Mouse (Mus musculus) embryonic facial prominence, embryonic 14.5 days (tissue): ENCODE data around the gene Ndufaf7. TPM values are rescaled to one million over a fixed set of nuclear protein-coding genes. Genes with fewer than 3 reads are reported as not detected.

Experiments
- ATAC-seq: fragments of 200-750 bp; cut with Nextera tagmentation; 2 replicates; pipeline ENCODE4 v1.8.0; 2017; ENCODE audit warnings: low read depth, moderate number of reproducible peaks, moderate TSS enrichment
- DNase-seq: peaks from one replicate; pipeline ENCODE4 v3.0.0-alpha.2; 2015; ENCODE audit warnings: low spot score
- H3K27ac ChIP-seq: fragments of 300-500 bp; sonication (generic); replicated peaks from 2 replicates; pipeline ENCODE4 v1.5.1; 2014; ENCODE audit warnings: low read depth, mild to moderate bottlenecking, low read length, moderate library complexity
- H3K27me3 ChIP-seq: fragments of 300-500 bp; sonication (generic); replicated peaks from 2 replicates; pipeline ENCODE4 v1.6.1; 2014; ENCODE audit warnings: low read length; ENCODE audit not compliant: control insufficient read depth, insufficient read depth
- H3K36me3 ChIP-seq: fragments of 300-500 bp; sonication (generic); 2 replicates; pipeline ENCODE4 v1.6.1; 2014; ENCODE audit warnings: low read length, mixed read lengths; ENCODE audit not compliant: control insufficient read depth, insufficient read depth
- H3K4me1 ChIP-seq: fragments of 300-500 bp; sonication (generic); 2 replicates; pipeline ENCODE4 v1.6.1; 2014; ENCODE audit warnings: antibody characterized with exemption, low read length; ENCODE audit not compliant: control insufficient read depth, insufficient read depth
- H3K4me2 ChIP-seq: fragments of 300-500 bp; sonication (generic); 2 replicates; pipeline ENCODE4 v1.6.1; 2014; ENCODE audit warnings: low read depth, mild to moderate bottlenecking, low read length, moderate library complexity, mixed read lengths
- H3K4me3 ChIP-seq: fragments of 300-500 bp; sonication (generic); 2 replicates; pipeline ENCODE4 v1.5.1; 2014; ENCODE audit warnings: low read depth, mild to moderate bottlenecking, low read length
- H3K9ac ChIP-seq: fragments of 300-500 bp; sonication (generic); 2 replicates; pipeline ENCODE4 v1.6.1; 2014; ENCODE audit warnings: low read depth, mild to moderate bottlenecking, low read length, moderate library complexity, mixed read lengths
- H3K9me3 ChIP-seq: fragments of 300-500 bp; sonication (generic); 2 replicates; pipeline ENCODE4 v1.6.1; 2016; ENCODE audit warnings: low read length; ENCODE audit not compliant: control insufficient read depth
- WGBS: fragments of 180-500 bp; shearing (Covaris S2); extraction: QIAGEN DNeasy Blood & Tissue Kit; methylation state at CpG from one replicate; pipeline ENCODE4 v1.1.7; 2014; 5-methylcytosine and 5-hydroxymethylcytosine counted together
- polyA plus RNA-seq: library from polyadenylated mRNA; unstranded; fragments of >200 nt; fragmentation: Nextera tagmentation; extraction: Ambion mirVana; gene quantifications from 2 replicates; pipeline ENCODE4 v1.2.1, GENCODE M21; 2014

The Ndufaf7 gene
- polyA plus RNA-seq, 1 experiment from 2014 or later = 49.0 TPM

DNA sequence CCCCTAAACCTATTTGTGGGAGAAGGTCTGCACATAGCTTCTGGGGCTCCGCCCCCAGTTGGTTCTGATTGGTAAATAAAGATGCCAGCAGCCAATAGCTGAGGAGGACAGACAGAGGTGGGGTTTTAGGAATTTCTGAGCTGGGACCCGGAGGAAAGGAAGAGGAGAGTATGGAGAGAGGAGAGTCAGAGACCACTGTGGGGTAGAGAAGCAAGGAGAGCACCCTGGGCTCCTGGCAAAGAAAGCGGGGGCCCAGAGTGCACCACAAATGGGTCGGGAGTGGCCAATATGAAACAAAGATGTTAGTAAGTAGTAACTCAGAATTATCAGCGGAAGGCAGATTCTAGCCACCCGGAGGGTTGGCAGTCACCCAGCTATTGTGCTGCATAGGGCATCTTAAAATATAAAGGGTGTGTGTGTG, 24.1 kb upstream of the Ndufaf7 start:
- peak; percentile 71 for DNase-seq

DNA sequence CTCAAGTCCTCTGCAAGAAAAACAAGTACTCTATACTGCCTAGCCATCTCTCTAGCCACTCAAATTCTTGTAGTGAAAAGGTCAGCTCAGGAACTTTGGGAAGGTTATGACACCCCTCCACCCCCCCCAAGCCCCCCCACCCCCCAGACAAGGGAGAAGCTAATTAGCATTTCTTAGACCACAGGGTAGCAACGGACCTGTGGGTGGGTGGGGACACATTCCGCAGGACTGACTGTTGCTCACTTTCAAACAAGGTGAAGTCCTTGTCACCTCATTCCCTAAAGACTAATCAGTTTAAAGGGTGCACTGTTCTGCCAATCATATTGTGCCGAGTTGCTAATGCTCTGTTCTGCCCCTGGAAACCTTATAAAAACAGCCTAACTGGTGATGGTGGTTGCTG, 23.0 kb upstream of the Ndufaf7 start:
- no peaks in the 10 kb centered on the region for H3K9me3 ChIP-seq
- H3K9ac ChIP-seq = no peak overlapping the region
- peaks cover 5% of the 10 kb centered on the region; the same call in 1 of the 2 replicates for H3K36me3 ChIP-seq
- H3K4me2 ChIP-seq = no peak overlapping the region
- ATAC-seq (no peak), DNase-seq (no peak)
- WGBS = 79% methylated on average over 3 of the region's 3 CpGs
- H3K27me3 ChIP-seq = no peaks in the 10 kb centered on the region
- no peak overlapping the region for H3K27ac ChIP-seq
- H3K4me3 ChIP-seq = no peak overlapping the region
- peaks cover 10% of the 10 kb centered on the region for H3K4me1 ChIP-seq

More for the DNA sequence above, 24.1 kb upstream of the Ndufaf7 start:
- Histone ChIP-seq H3K9me3 (no peaks in the 10 kb centered on the region), H3K4me1 (peaks cover 10% of the 10 kb centered on the region), H3K4me2 (peak overlapping the region; percentile 41), H3K27me3 (no peaks in the 10 kb centered on the region), H3K27ac (no peak overlapping the region), H3K4me3 (peak overlapping the region; percentile 24), H3K36me3 (no peaks in the 10 kb centered on the region), H3K9ac (0 out of 2 replicates have a peak overlapping the region, but pooled peaks have one; percentile 5)
- 34% methylated on average over 6 of the region's 6 CpGs for WGBS
- ATAC-seq = peak; percentile 27

DNA sequence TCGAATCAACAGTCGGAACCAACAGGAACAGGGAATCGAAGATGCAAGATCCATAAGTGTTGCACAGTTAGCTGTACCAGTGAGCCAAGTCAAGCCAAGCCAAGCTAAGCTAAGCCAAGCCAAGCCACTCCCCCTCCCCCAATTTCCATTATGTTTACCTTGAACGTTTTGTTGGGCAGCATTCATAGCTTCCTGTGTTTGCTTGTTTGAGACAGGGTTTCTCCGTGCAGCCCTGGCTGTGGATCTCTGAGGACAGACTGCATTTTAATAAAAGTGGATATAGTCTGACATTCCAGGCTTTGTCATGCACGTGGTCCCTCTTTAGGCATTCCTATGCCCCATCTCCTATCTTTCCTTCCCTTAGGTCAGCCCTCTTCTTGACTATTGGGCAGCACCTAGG, 21.2 kb upstream of the Ndufaf7 start:
- peak; percentile 1; the same call in 1 of the 2 replicates for ATAC-seq
- 54% methylated on average over 6 of the region's 6 CpGs for WGBS
- peak; percentile 28 for DNase-seq

DNA sequence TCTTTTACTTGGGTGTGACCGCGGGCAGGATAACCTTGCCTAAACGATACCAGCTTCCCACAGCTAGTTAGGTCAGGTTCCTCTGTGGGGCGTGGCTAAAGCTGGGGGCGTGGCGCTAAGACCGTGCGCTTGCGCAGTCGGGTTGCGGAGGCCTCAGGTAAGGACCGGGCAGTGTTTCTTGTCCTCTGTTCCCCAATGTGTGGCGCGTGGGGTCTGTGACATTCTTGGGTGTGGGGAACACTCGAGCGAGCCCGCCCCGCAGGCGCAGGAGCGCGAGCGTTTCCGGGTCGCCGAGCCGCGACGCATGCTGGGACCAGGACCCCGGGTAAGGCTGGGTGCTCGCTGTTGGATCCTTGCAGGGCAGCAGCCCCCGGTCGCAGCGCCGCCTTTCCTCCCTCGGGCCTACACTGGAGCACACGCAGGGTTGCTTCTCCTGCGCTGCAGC, 20.5 kb upstream of the Ndufaf7 start, which contains the start of gene Cebpzos:
Gene Cebpzos (plus strand): TSS at position 132 of the 445 bp plus-strand sequence.
- Histone ChIP-seq H3K4me3 (peak within 1 kb of the TSS; percentile 62), H3K4me1 (peaks cover 10% of the 10 kb centered on the region), H3K9ac (peak within 1 kb of the TSS; percentile 79), H3K4me2 (peak within 1 kb of the TSS; percentile 64), H3K36me3 (peaks cover 26% of the 10 kb centered on the region), H3K27me3 (no peaks in the 10 kb centered on the region), H3K9me3 (no peaks in the 10 kb centered on the region), H3K27ac (peak within 1 kb of the TSS; percentile 62)
- peak; percentile 92 for DNase-seq
- ATAC-seq = peak; percentile 93
- 0% methylated on average over 32 of the region's 37 CpGs for WGBS

More for the DNA sequence above, 21.2 kb upstream of the Ndufaf7 start:
- Histone ChIP-seq H3K9ac (peak overlapping the region; percentile 79), H3K9me3 (no peaks in the 10 kb centered on the region), H3K4me3 (peak overlapping the region; percentile 62), H3K4me2 (peak overlapping the region; percentile 64), H3K4me1 (peaks cover 10% of the 10 kb centered on the region), H3K27me3 (no peaks in the 10 kb centered on the region), H3K36me3 (peaks cover 21% of the 10 kb centered on the region), H3K27ac (peak overlapping the region; percentile 62)

DNA sequence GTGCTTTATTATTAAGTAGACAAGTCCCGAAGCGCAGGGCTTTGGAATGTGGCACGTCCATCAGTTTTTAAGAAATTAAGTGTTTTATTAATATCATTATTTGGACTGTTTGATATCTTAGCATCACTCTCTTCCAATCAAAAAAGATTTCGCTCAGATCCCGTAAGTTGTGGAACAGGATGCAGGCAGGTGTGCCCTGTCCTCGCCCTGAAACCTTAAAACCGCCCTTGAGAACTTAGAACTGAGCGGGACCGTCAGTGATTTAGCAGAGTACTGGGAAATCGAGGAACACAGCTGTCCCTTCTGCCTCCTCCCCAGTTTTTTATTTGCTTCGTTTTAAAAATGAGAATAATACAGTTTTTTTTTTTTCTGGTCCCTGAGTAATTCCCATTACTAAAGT, 20.0 kb upstream of the Ndufaf7 start:
- Histone ChIP-seq H3K9ac (peak overlapping the region; percentile 79), H3K27me3 (no peaks in the 10 kb centered on the region), H3K4me3 (peak overlapping the region; percentile 62), H3K4me1 (peaks cover 10% of the 10 kb centered on the region), H3K36me3 (peaks cover 31% of the 10 kb centered on the region), H3K9me3 (no peaks in the 10 kb centered on the region), H3K4me2 (peak overlapping the region; percentile 64), H3K27ac (peak overlapping the region; percentile 62)
- 2% methylated on average over 11 of the region's 11 CpGs for WGBS
- 0 out of 2 replicates have a peak, but pooled peaks have one; percentile 10 for ATAC-seq
- no peak for DNase-seq

DNA sequence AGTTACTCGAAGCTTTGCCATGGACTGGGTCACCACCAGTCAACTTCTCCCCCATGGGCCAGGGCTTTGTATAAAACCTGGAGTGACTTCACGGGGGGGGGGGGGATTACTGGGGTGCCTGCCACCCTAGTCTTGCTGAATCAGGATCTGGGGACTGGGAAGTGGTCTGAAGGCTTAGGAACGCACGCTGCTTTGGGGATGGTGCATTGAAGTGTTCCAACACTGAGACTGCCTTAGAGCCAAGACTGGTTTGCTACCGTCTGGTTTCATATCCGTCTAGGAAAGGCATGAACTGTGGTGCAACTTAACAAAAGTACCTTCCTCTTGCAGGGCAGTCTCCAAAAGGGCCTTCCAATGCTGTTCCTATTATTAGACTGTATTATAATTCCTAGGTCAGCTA, 19.2 kb upstream of the Ndufaf7 start:
- Histone ChIP-seq H3K27ac (no peak overlapping the region), H3K4me1 (peaks cover 10% of the 10 kb centered on the region), H3K36me3 (peaks cover 39% of the 10 kb centered on the region), H3K27me3 (no peaks in the 10 kb centered on the region), H3K4me2 (peak overlapping the region; percentile 64), H3K9ac (peak overlapping the region; percentile 79), H3K4me3 (peak overlapping the region; percentile 62; the same call in 1 of the 2 replicates), H3K9me3 (no peaks in the 10 kb centered on the region)
- DNase-seq (no peak), ATAC-seq (no peak)
- WGBS = 38% methylated on average over 6 of the region's 6 CpGs

DNA sequence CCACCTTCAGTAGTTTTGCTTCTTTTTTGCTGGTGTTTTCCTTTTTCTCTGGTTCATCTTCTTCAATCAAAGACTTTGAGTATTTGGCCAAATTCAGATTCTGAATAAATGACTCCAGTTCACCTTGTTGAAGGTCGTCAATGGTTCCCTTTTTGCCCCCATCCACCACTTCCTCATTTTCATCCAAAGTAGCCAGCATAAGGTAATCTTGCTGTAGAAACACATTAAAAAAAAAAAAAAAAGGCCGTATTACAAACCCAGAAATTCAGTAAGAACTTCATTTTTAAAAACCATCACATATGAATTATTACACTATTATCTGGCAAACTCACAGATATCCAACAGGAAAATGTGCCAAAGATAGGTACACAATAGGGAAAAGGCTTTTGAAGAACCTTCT, 1.1 kb upstream of the Ndufaf7 start:
- no peaks in the 10 kb centered on the region for H3K9me3 ChIP-seq
- ATAC-seq (no peak), DNase-seq (no peak)
- H3K36me3 ChIP-seq = peaks cover 60% of the 10 kb centered on the region
- peak overlapping the region; percentile 75 for H3K9ac ChIP-seq
- peak overlapping the region; percentile 73 for H3K4me3 ChIP-seq
- H3K27ac ChIP-seq = no peak overlapping the region
- H3K4me1 ChIP-seq = peaks cover 12% of the 10 kb centered on the region
- H3K27me3 ChIP-seq = no peaks in the 10 kb centered on the region
- peak overlapping the region; percentile 65 for H3K4me2 ChIP-seq
- 79% methylated on average over 2 of the region's 2 CpGs for WGBS

DNA sequence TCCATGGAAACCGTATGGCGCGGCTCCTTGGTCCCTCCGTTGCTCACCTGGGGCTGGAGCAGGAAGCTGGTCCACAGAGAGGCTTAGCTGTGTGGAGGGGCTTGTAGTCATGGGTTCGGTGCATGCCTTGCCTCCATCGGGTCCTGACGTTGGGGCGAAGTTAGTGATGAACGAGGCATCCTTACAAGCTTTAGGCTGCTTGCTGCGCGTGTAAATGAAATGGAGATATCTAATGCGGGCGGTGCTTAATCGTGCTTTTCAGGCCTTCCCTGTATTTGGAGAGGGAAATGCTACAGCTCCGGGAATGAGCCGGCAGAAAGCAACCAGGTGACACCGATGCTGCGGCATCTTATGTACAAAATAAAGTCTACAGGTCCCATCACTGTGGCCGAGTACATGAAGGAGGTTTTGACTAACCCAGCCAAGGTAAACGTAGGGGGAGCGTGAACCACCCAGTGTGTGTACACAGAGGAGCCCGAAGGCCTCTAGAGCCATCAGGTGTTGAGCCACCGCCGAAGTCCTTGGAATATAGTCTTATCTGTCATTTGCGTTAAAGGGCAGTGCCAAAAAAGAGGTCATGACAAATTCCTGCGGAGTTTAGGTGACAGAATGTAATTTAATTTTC, 405 bp downstream of the Ndufaf7 start:
- Histone ChIP-seq H3K27ac (no peak overlapping the region; the same call in 1 of the 2 replicates), H3K4me2 (peak overlapping the region; percentile 65), H3K9me3 (no peaks in the 10 kb centered on the region), H3K27me3 (no peaks in the 10 kb centered on the region), H3K9ac (peak overlapping the region; percentile 75), H3K4me1 (peaks cover 12% of the 10 kb centered on the region), H3K36me3 (peaks cover 56% of the 10 kb centered on the region), H3K4me3 (peak overlapping the region; percentile 73)
- ATAC-seq (peak; percentile 16), DNase-seq (no peak)
- WGBS = 7% methylated on average over 26 of the region's 26 CpGs
